Mouse (Mus musculus) small intestine, adult 2 months (tissue): ENCODE measurements around the gene Ms4a4a.

ENCODE experiments used
- CTCF ChIP-seq: fragments of 200-500 bp; IDR thresholded peaks from 2 replicates; pipeline ENCODE4 v1.5.1; 2012; ENCODE audit warnings: low read depth, mild to moderate bottlenecking, control low read depth, inconsistent platforms, low read length, moderate library complexity, mixed read lengths; ENCODE audit not compliant: insufficient replicate concordance, insufficient read length; ENCODE audit errors: extremely low read depth
- POLR2A ChIP-seq: fragments of 200-500 bp; IDR thresholded peaks from 2 replicates; pipeline ENCODE4 v1.6.1; 2012; ENCODE audit warnings: low read depth, mild to moderate bottlenecking, control low read depth, inconsistent platforms, low read length, moderate library complexity

GRCm38 (mm10) chr19:11343992-11344391 lies 31.3 kb upstream of the Ms4a4a start:
- TF ChIP-seq POLR2A = no peak
- no peak for TF ChIP-seq CTCF
